In the genomic region with DNA sequence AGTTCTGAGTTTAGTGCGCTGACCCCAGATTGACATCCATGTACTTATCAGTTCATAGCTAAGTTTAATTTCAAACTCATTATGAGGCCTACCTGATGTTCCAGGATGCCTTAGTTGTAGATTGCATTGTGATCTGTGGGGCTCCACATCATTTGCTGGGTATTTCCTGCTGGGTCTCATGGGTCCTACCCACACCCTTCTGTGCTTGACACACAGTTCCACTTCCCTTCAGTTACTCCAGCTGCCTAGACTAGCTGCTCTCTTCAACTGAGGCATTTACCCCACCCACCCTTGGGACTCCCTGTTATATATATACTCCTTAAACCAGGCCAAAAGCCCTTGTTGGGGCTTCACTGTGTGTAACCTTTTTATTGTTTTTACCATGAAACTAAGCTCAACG, we compare ENCODE assay signal across 22 mouse cellular contexts. TPM values are rescaled to one million over a fixed set of nuclear protein-coding genes. Genes with fewer than 3 reads are reported as not detected.
DNase-seq lines count a peak whose midpoint lies in the region; ATAC-seq and TF ChIP-seq lines count a peak whose summit lies in the region.
"Had no signal": no experiment of that assay in that cellular context is flagged by ENCODE, and none has a peak within 500 bp of the region (broad histone marks: within the 10 kb centered on the region; RNA-seq: fewer than 3 reads in every experiment).

No protein-coding gene starts in this region.

- peak overlapping the region; percentile 71; the same call in 1 of the 2 replicates for H3K27ac ChIP-seq in bone marrow, adult 2 months (ENCODE audit: control insufficient read depth, insufficient read depth, low read depth, low read length, poor library complexity)
- H3K27ac ChIP-seq in spleen, adult 2 months (ENCODE audit: insufficient read depth, low read length), result peak overlapping the region; percentile 78
- H3K27ac ChIP-seq: heart, embryonic 15.5 days; hindbrain, embryonic 12.5 days; limb, embryonic 15.5 days; midbrain, embryonic 15.5 days; neural tube, embryonic 12.5 days had no signal

- no peak for ATAC-seq in megakaryocyte, adult 5-6 weeks (ENCODE audit: poor library complexity, severe bottlenecking)
- ATAC-seq: intestine, postnatal 0 days; midbrain, embryonic 15.5 days had no signal

- H3K27me3 ChIP-seq in megakaryocyte, embryonic 14.5 days (replicated peaks), result no peaks in the 10 kb centered on the region
- H3K27me3 ChIP-seq in spleen, adult 2 months (ENCODE audit: control insufficient read depth, insufficient read depth, low read length), result no peaks in the 10 kb centered on the region
- H3K27me3 ChIP-seq: heart, embryonic 15.5 days; hindbrain, embryonic 12.5 days; limb, embryonic 15.5 days; liver, embryonic 15.5 days; midbrain, embryonic 15.5 days; neural tube, embryonic 12.5 days had no signal

- 80% methylated on average over 2 of the region's 2 CpGs for WGBS in bone marrow, adult 2 months
- 54% methylated on average over 2 of the region's 2 CpGs for WGBS in spleen, adult 2 months

- H3K4me3 ChIP-seq in megakaryocyte, embryonic 14.5 days (replicated peaks), result peak overlapping the region; percentile 90
- no peak overlapping the region for H3K4me3 ChIP-seq in bone marrow, adult 2 months (replicated peaks; ENCODE audit: control insufficient read depth, low read depth, low read length)
- H3K4me3 ChIP-seq in spleen, adult 2 months (ENCODE audit: extremely low read depth, insufficient read depth, insufficient read length), result no peak overlapping the region
- H3K4me3 ChIP-seq: heart, embryonic 15.5 days; hindbrain, embryonic 12.5 days; limb, embryonic 15.5 days; liver, embryonic 15.5 days; midbrain, embryonic 15.5 days; neural tube, embryonic 12.5 days had no signal

- intact Hi-C loops in heart, postnatal 14 days (cut with DNase I), result loop anchor here (5.0 kb wide), 3 partner anchors 43 to 123 kb away; partner anchors contain the start of genes Crkl, Lztr1 and Thap7

- peak; percentile 21 to 45 for DNase-seq in heart, adult 9 months (ENCODE audit: low spot score in 2 of 2)
- DNase-seq in heart, postnatal 14 days, result no peak
- DNase-seq in spleen, adult 2 months (ENCODE audit: low read depth in 1 of 2, low spot score in 2 of 2), result peak; percentile 47 to 58
- no peak for DNase-seq in layer of hippocampus, adult 18-20 months (ENCODE audit: low spot score in 2 of 2)
- DNase-seq in MN1 (ENCODE audit: low spot score), result no peak
- DNase-seq: adrenal gland, postnatal 36 days; cerebellum, adult 18-20 months; cerebellum, postnatal 14 days; kidney, postnatal 4 days; layer of hippocampus, adult 9-11 months; retina, postnatal 1 day; thymus, postnatal 14 days had no signal

- H3K9me3 ChIP-seq in megakaryocyte, embryonic 14.5 days, result no peaks in the 10 kb centered on the region
- H3K9me3 ChIP-seq: heart, embryonic 15.5 days; hindbrain, embryonic 12.5 days; limb, embryonic 15.5 days; liver, embryonic 15.5 days; midbrain, embryonic 15.5 days; neural tube, embryonic 12.5 days had no signal

- peaks cover 47% of the 10 kb centered on the region for H3K36me3 ChIP-seq in megakaryocyte, embryonic 14.5 days (replicated peaks; ENCODE audit: low read length)
- no peaks in the 10 kb centered on the region for H3K36me3 ChIP-seq in spleen, adult 2 months (ENCODE audit: control insufficient read depth, insufficient read depth, low read length)
- H3K36me3 ChIP-seq: heart, embryonic 15.5 days; hindbrain, embryonic 12.5 days; midbrain, embryonic 15.5 days; neural tube, embryonic 12.5 days had no signal

- no peak for TF ChIP-seq CTCF in bone marrow, adult 2 months (IDR thresholded peaks at IDR 0.05; ENCODE audit: control insufficient read depth, insufficient read depth, low read length)
- TF ChIP-seq CTCF in spleen, adult 2 months (IDR thresholded peaks at IDR 0.05; ENCODE audit: extremely low read depth, insufficient read depth, insufficient read length, insufficient replicate concordance), result no peak

- no peak for TF ChIP-seq POLR2A in bone marrow, adult 2 months (IDR thresholded peaks at IDR 0.05; ENCODE audit: borderline replicate concordance, control insufficient read depth, low read depth, low read length)
- TF ChIP-seq POLR2A in spleen, adult 2 months (IDR thresholded peaks at IDR 0.05; ENCODE audit: low read depth, low read length), result no peak

- H3K4me1 ChIP-seq in megakaryocyte, embryonic 14.5 days, result peaks cover 76% of the 10 kb centered on the region
- peaks cover 7% of the 10 kb centered on the region; the same call in 1 of the 2 replicates for H3K4me1 ChIP-seq in bone marrow, adult 2 months (ENCODE audit: control insufficient read depth, insufficient read depth, low read length)
- H3K4me1 ChIP-seq in spleen, adult 2 months (ENCODE audit: control insufficient read depth, insufficient read depth, insufficient read length), result peaks cover 12% of the 10 kb centered on the region; the same call in 1 of the 2 replicates

RNA-seq across cellular contexts. Expression of gene Pi4ka, which starts 2.9 kb away (rescaled TPM):
- total RNA-seq in heart, postnatal 14 days (2021), result 10 to 100 TPM; 52.7 to 54.3 TPM
- polyA plus RNA-seq in megakaryocyte, embryonic 14.5 days (2012; ENCODE audit: insufficient read depth, low replicate concordance), result 6.0 and 16.7 TPM in 2 replicates
- total RNA-seq in megakaryocyte, adult 5-6 weeks (2015), result 51.5 and 77.1 TPM in 2 replicates
- 34.2 and 44.7 TPM in 2 replicates for total RNA-seq in megakaryocyte, adult 5-6 weeks (2017)
- polyA plus RNA-seq in bone marrow, adult 2 months (2011; ENCODE audit: insufficient read depth, insufficient read length, low replicate concordance, missing spikeins), result 26.4 and 46.1 TPM in 2 replicates
- polyA plus RNA-seq in spleen, adult 2 months (2012; rRNA removed), result 49.4 and 53.5 TPM in 2 replicates
- 100 to 1,000 TPM; 285 to 292 TPM for total RNA-seq in layer of hippocampus, adult 18-20 months (2021)

RNA-seq across cellular contexts. Expression of gene Snap29, which starts 3.3 kb away (rescaled TPM):
- 10 to 100 TPM; 15.8 to 16.5 TPM for total RNA-seq in heart, postnatal 14 days (2021)
- 6.3 and 6.7 TPM in 2 replicates for polyA plus RNA-seq in megakaryocyte, embryonic 14.5 days (2012; ENCODE audit: insufficient read depth, low replicate concordance)
- 29.6 and 35.1 TPM in 2 replicates for total RNA-seq in megakaryocyte, adult 5-6 weeks (2015)
- 36.0 and 38.7 TPM in 2 replicates for total RNA-seq in megakaryocyte, adult 5-6 weeks (2017)
- 7.7 and 14.5 TPM in 2 replicates for polyA plus RNA-seq in bone marrow, adult 2 months (2011; ENCODE audit: insufficient read depth, insufficient read length, low replicate concordance, missing spikeins)
- polyA plus RNA-seq in spleen, adult 2 months (2012; rRNA removed), result 7.1 and 7.3 TPM in 2 replicates
- 10 to 100 TPM; 23.1 to 24.2 TPM for total RNA-seq in layer of hippocampus, adult 18-20 months (2021)

RNA-seq across cellular contexts. Expression of gene Crkl, which starts 42.7 kb away (rescaled TPM):
- 10 to 100 TPM; 25.2 to 28.9 TPM for total RNA-seq in heart, postnatal 14 days (2021)
- 5.4 and 8.8 TPM in 2 replicates for polyA plus RNA-seq in megakaryocyte, embryonic 14.5 days (2012; ENCODE audit: insufficient read depth, low replicate concordance)
- 25.4 and 29.5 TPM in 2 replicates for total RNA-seq in megakaryocyte, adult 5-6 weeks (2015)
- 25.9 and 26.5 TPM in 2 replicates for total RNA-seq in megakaryocyte, adult 5-6 weeks (2017)
- polyA plus RNA-seq in bone marrow, adult 2 months (2011; ENCODE audit: insufficient read depth, insufficient read length, low replicate concordance, missing spikeins), result 10.5 and 18.7 TPM in 2 replicates
- polyA plus RNA-seq in spleen, adult 2 months (2012; rRNA removed), result 50.5 and 67.7 TPM in 2 replicates
- 10 to 100 TPM; 40.7 to 41.8 TPM for total RNA-seq in layer of hippocampus, adult 18-20 months (2021)

Comparison
In these comparisons a context has a peak if more than half of its experiments do, and no peak if none do; other contexts are left out.
1. DNase-seq: peak in heart, adult 9 months (2 of 2) and spleen, adult 2 months (2 of 2); none in heart, postnatal 14 days (0 of 2), layer of hippocampus, adult 18-20 months (0 of 2) and MN1 (single experiment).